ENCODE assay signal across 20 mouse cellular contexts in the genomic region with DNA sequence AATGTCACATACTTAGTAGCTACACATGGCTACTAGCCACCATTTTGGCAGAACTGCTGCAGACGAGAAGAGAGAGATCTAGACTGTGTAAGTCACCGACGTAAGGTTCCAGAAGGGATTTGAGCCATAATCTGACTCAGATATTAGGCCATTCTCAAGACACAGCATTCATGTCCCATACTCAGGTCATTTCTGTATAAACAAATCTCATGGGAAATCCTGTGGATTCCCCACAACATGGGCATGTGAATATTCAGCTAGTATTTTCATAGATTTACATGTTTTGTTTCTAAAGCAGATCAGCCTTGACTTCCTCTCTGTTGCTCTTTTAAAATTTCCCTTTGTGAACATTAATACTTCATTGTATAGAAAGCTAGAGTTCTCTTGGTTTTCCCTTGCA. TPM values are rescaled to one million over a fixed set of nuclear protein-coding genes. Genes with fewer than 3 reads are reported as not detected.
DNase-seq lines count a peak whose midpoint lies in the region; ATAC-seq and TF ChIP-seq lines count a peak whose summit lies in the region.
"Had no signal": no experiment of that assay in that cellular context is flagged by ENCODE, and none has a peak within 500 bp of the region (broad histone marks: within the 10 kb centered on the region; RNA-seq: fewer than 3 reads in every experiment).

No protein-coding gene starts in this region.

- ATAC-seq in kidney, embryonic 14.5 days (ENCODE audit: low FRiP score, low TSS enrichment): no peak
- ATAC-seq: activated CD4-positive, CD25-positive, alpha-beta regulatory T cell, adult 4 months; CD4-positive, CD25-positive, alpha-beta regulatory T cell, adult 4 months; Patski had no signal

- H3K36me3 ChIP-seq in CH12.LX (replicated peaks in 1 of 2; ENCODE audit: control insufficient read depth in 1 of 2, insufficient read depth in 1 of 2, low read length in 1 of 2): peaks cover 5 to 78% of the 10 kb centered on the region in 2 experiments
- H3K36me3 ChIP-seq in splenic B cell, adult 2 months (ENCODE audit: control insufficient read depth, insufficient read depth, low read length, poor library complexity, severe bottlenecking): no peaks in the 10 kb centered on the region
- H3K36me3 ChIP-seq in kidney, embryonic 14.5 days (ENCODE audit: control insufficient read depth, insufficient read depth, low read length): no peaks in the 10 kb centered on the region
- H3K36me3 ChIP-seq: G1E had no signal

- H3K79me2 ChIP-seq in CH12.LX (replicated peaks; ENCODE audit: control insufficient read depth, extremely low read depth, insufficient read depth, poor library complexity, severe bottlenecking): peaks cover 80% of the 10 kb centered on the region

- in situ Hi-C loops in CH12.LX (cut with MboI; ENCODE audit: low pct_ligation_motif_present, low pct_unique_long_range_greater_than_20kb, low sequenced_read_pairs): no loop called here

- peaks cover 50 to 97% of the 10 kb centered on the region in 2 experiments for H3K4me1 ChIP-seq in CH12.LX (ENCODE audit: control insufficient read depth in 1 of 2, insufficient read depth in 2 of 2)
- no peaks in the 10 kb centered on the region for H3K4me1 ChIP-seq in kidney, embryonic 14.5 days (ENCODE audit: control insufficient read depth, insufficient read depth, low read length)

- no peak for TF ChIP-seq CTCF in CH12.LX (conservative IDR thresholded peaks at IDR 0.05 in 1 of 2, IDR thresholded peaks at IDR 0.05 in 1 of 2; ENCODE audit: low read depth in 2 of 2, low read length in 2 of 2)

- no peak for TF ChIP-seq RAD21 in CH12.LX (IDR thresholded peaks at IDR 0.05; ENCODE audit: low read depth, low read length)

- no peaks in the 10 kb centered on the region for H3K9me3 ChIP-seq in CH12.LX (replicated peaks; ENCODE audit: low read length)
- H3K9me3 ChIP-seq in kidney, embryonic 14.5 days (ENCODE audit: control insufficient read depth, low read length): no peaks in the 10 kb centered on the region

- no peak overlapping the region for H3K4me3 ChIP-seq in CH12.LX (replicated peaks in 1 of 3; ENCODE audit: low read depth in 2 of 3, low read length in 2 of 3, poor library complexity in 1 of 3)
- no peak overlapping the region for H3K4me3 ChIP-seq in kidney, embryonic 14.5 days (ENCODE audit: low read length)

- dilution Hi-C loops in CH12.LX (cut with MboI; ENCODE audit: extremely low pct_ligation_motif_present, extremely low pct_unique_long_range_greater_than_20kb, low sequenced_read_pairs): no loop called here

- H3K9ac ChIP-seq in CH12.LX (ENCODE audit: insufficient read depth, low read depth): peak overlapping the region; percentile 43
- H3K9ac ChIP-seq in kidney, embryonic 14.5 days (ENCODE audit: low read depth, low read length): no peak overlapping the region

- H3K4me2 ChIP-seq in CH12.LX (ENCODE audit: insufficient read depth, low read depth, poor library complexity, severe bottlenecking): peak overlapping the region; percentile 77
- H3K4me2 ChIP-seq in kidney, embryonic 14.5 days (replicated peaks; ENCODE audit: low read depth, low read length): no peak overlapping the region

- TF ChIP-seq EP300 in CH12.LX (IDR thresholded peaks at IDR 0.05; ENCODE audit: low read length): peak; percentile 88

- TF ChIP-seq POLR2A in CH12.LX (IDR thresholded peaks at IDR 0.05; ENCODE audit: low read depth, low read length): no peak

- peak overlapping the region; percentile 94 for H3K27ac ChIP-seq in CH12.LX (ENCODE audit: insufficient read depth, low read depth)
- H3K27ac ChIP-seq in kidney, embryonic 14.5 days (ENCODE audit: low read depth, low read length): no peak overlapping the region

- peak; percentile 90 for DNase-seq in CH12.LX (ENCODE audit: extremely low read depth)
- peak; percentile 40 for DNase-seq in splenic B cell, adult 2 months (ENCODE audit: low read depth, low spot score)
- DNase-seq in yolk sac, embryonic 10.5 days (ENCODE audit: low spot score): no peak
- DNase-seq: adrenal gland, adult 2 months; adrenal gland, adult 8-10 months; adrenal gland, postnatal 10 days; adrenal gland, postnatal 14 days; adrenal gland, postnatal 25 days; adrenal gland, postnatal 36 days; B cell, adult 2 months; cerebellum, adult 11 months; cerebellum, adult 11-12 months; cerebellum, adult 18-20 months; cerebellum, adult 2 months had no signal

- WGBS in kidney, embryonic 14.5 days: 91% methylated on average over 3 of the region's 3 CpGs

- no peaks in the 10 kb centered on the region for H3K27me3 ChIP-seq in CH12.LX (replicated peaks)
- H3K27me3 ChIP-seq in splenic B cell, adult 2 months (ENCODE audit: control insufficient read depth, insufficient read depth, low read length, poor library complexity, severe bottlenecking): no peaks in the 10 kb centered on the region
- H3K27me3 ChIP-seq in kidney, embryonic 14.5 days (ENCODE audit: control insufficient read depth, insufficient read depth, low read length): no peaks in the 10 kb centered on the region

TF ChIP-seq in CH12.LX, 34 proteins besides CTCF, POLR2A, EP300 and RAD21:
- TF ChIP-seq E2F4 (IDR thresholded peaks at IDR 0.05; ENCODE audit: insufficient replicate concordance, low read depth, low read length): no peak
- TF ChIP-seq JUN (IDR thresholded peaks at IDR 0.05; ENCODE audit: insufficient read depth, low read depth, low read length): peak; percentile 41; the same call in 1 of the 2 replicates
- peak; percentile 74 for TF ChIP-seq TBP (conservative IDR thresholded peaks at IDR 0.05; ENCODE audit: low read depth, low read length)
- TF ChIP-seq IRF4 (IDR thresholded peaks at IDR 0.05; ENCODE audit: low read depth, low read length): peak; percentile 75
- no peak for TF ChIP-seq CHD2 (IDR thresholded peaks at IDR 0.05; ENCODE audit: low read length)
- peak; percentile 73 for TF ChIP-seq TCF12 (IDR thresholded peaks at IDR 0.05; ENCODE audit: low read depth, low read length)
- peak; percentile 24; the same call in 1 of the 2 replicates for TF ChIP-seq MAFK (IDR thresholded peaks at IDR 0.05; ENCODE audit: insufficient replicate concordance, low read length)
- peak; percentile 47; the same call in 1 of the 2 replicates for TF ChIP-seq JUND (conservative IDR thresholded peaks at IDR 0.05; ENCODE audit: low read depth, low read length)
- TF ChIP-seq USF1 (IDR thresholded peaks at IDR 0.05; ENCODE audit: low read depth, low read length): no peak
- TF ChIP-seq ETS1 (conservative IDR thresholded peaks at IDR 0.05; ENCODE audit: low read depth, low read length): peak; percentile 82
- TF ChIP-seq MAX (IDR thresholded peaks at IDR 0.05; ENCODE audit: low read length): peak; percentile 42; the same call in 1 of the 2 replicates
- peak; percentile 70 for TF ChIP-seq MEF2A (IDR thresholded peaks at IDR 0.05; ENCODE audit: borderline replicate concordance, low read depth, low read length)
- no peak for TF ChIP-seq UBTF (IDR thresholded peaks at IDR 0.05; ENCODE audit: low read depth, low read length)
- TF ChIP-seq BHLHE40 (IDR thresholded peaks at IDR 0.05; ENCODE audit: low read depth, low read length): peak; percentile 58; the same call in 1 of the 2 replicates

RNA-seq across cellular contexts. Expression of a gene that starts 39.4 kb away (rescaled TPM):
- total RNA-seq in CH12.LX (2012; rRNA removed) (270 and 337 TPM in 2 replicates), CH12.LX (2014; rRNA removed) (289 and 323 TPM in 2 replicates)
- polyA plus RNA-seq in CH12.LX (2012; ENCODE audit: insufficient read length, low read depth): 381 and 463 TPM in 2 replicates
- polyA plus RNA-seq in kidney, embryonic 14.5 days (2014; fragmentation: Nextera tagmentation; extraction: Ambion mirVana): 3.5 and 4.1 TPM in 2 replicates
- total RNA-seq: MEL had no signal
- polyA plus RNA-seq: G1E, Patski had no signal

Comparison
In these comparisons a context has a peak if more than half of its experiments do, and no peak if none do; other contexts are left out.
1. RNA of a gene that starts 39.4 kb away (polyA plus RNA-seq): 381 to 463 TPM in CH12.LX; 3.5 to 4.1 TPM in kidney, embryonic 14.5 days; every median in the first group is over 10 times any median in the second.